ENCODE assay signal across 9 mouse cellular contexts in the genomic region with DNA sequence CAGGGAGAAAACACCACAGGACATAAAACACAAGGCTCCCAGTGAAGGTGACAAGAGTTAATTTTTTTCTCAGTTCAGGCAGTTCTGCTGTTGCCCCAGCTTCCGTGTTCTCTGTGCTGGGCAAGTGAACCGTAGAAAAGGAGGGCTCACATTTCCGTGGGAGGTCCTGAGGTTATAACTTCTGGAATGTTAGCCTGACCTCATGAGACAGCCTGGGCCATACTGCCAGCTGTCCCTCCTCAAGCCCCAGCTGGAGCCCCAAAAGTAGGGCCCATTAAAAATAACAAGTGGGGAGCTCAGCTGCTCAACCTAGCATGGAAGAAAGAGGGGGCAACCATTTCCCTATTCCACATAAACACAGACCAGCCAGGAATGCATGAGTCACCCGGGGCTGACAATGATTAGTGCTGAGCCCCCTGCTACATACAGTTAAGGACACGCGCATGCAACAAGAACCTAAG. TPM values are rescaled to one million over a fixed set of nuclear protein-coding genes. Genes with fewer than 3 reads are reported as not detected.
DNase-seq lines count a peak whose midpoint lies in the region; ATAC-seq and TF ChIP-seq lines count a peak whose summit lies in the region.
"Had no signal": no experiment of that assay in that cellular context is flagged by ENCODE, and none has a peak within 500 bp of the region (broad histone marks: within the 10 kb centered on the region; RNA-seq: fewer than 3 reads in every experiment).

No protein-coding gene starts in this region.

- H3K9ac ChIP-seq in heart, adult 2 months (ENCODE audit: low read depth, low read length), result no peak overlapping the region
- H3K9ac ChIP-seq in heart, embryonic 14.5 days (ENCODE audit: low read length), result no peak overlapping the region; the same call in 1 of the 2 replicates
- H3K9ac ChIP-seq in kidney, postnatal 0 days (ENCODE audit: low read depth, low read length), result no peak overlapping the region; the same call in 1 of the 2 replicates
- H3K9ac ChIP-seq in neural tube, embryonic 14.5 days (replicated peaks; ENCODE audit: low read depth, low read length), result no peak overlapping the region

- no peak for DNase-seq in heart, adult 2 months
- no peak for DNase-seq in heart, adult 8-10 months (ENCODE audit: low spot score)
- peak; percentile 95 for DNase-seq in kidney, postnatal 0 days (ENCODE audit: low spot score)
- no peak for DNase-seq in urinary bladder, postnatal 36 days (ENCODE audit: low spot score in 2 of 2)
- DNase-seq in right cerebral cortex, adult 2 months (ENCODE audit: low spot score in 2 of 2), result no peak
- DNase-seq in MN1 (ENCODE audit: low spot score), result no peak

- no peaks in the 10 kb centered on the region for H3K36me3 ChIP-seq in heart, adult 2 months (ENCODE audit: control insufficient read depth, insufficient read depth, low read length)
- no peaks in the 10 kb centered on the region for H3K36me3 ChIP-seq in heart, embryonic 14.5 days (ENCODE audit: control insufficient read depth, insufficient read depth, low read length)
- no peaks in the 10 kb centered on the region for H3K36me3 ChIP-seq in kidney, postnatal 0 days (ENCODE audit: insufficient read depth, low read length)
- no peaks in the 10 kb centered on the region for H3K36me3 ChIP-seq in neural tube, embryonic 14.5 days (ENCODE audit: control insufficient read depth, insufficient read depth, low read length)

- no peak for TF ChIP-seq CTCF in heart, adult 2 months (IDR thresholded peaks at IDR 0.05)
- no peak for TF ChIP-seq CTCF in kidney, postnatal 0 days (IDR thresholded peaks at IDR 0.05; ENCODE audit: low read depth)

- WGBS in heart, adult 2 months, result 29% methylated on average over 6 of the region's 6 CpGs
- WGBS in heart, embryonic 14.5 days, result 17% methylated on average over 6 of the region's 6 CpGs
- WGBS in kidney, postnatal 0 days, result 2% methylated on average over 6 of the region's 6 CpGs
- WGBS in neural tube, embryonic 14.5 days, result 43% methylated on average over 6 of the region's 6 CpGs

- H3K27me3 ChIP-seq in heart, adult 2 months (ENCODE audit: control insufficient read depth, insufficient read depth, low read length), result no peaks in the 10 kb centered on the region
- no peaks in the 10 kb centered on the region for H3K27me3 ChIP-seq in heart, embryonic 14.5 days (ENCODE audit: control insufficient read depth, insufficient read depth, low read length)
- no peaks in the 10 kb centered on the region for H3K27me3 ChIP-seq in kidney, postnatal 0 days (ENCODE audit: insufficient read depth, low read length)
- no peaks in the 10 kb centered on the region for H3K27me3 ChIP-seq in neural tube, embryonic 14.5 days (ENCODE audit: control insufficient read depth, insufficient read depth, low read length)

- H3K4me2 ChIP-seq in heart, embryonic 14.5 days (ENCODE audit: low read length), result peak overlapping the region; percentile 35
- peak overlapping the region; percentile 51 for H3K4me2 ChIP-seq in kidney, postnatal 0 days (ENCODE audit: low read length)
- H3K4me2 ChIP-seq in neural tube, embryonic 14.5 days (ENCODE audit: low read depth, low read length), result no peak overlapping the region

- peaks cover 21% of the 10 kb centered on the region for H3K4me1 ChIP-seq in heart, adult 2 months (ENCODE audit: control insufficient read depth, insufficient read depth, low read length)
- H3K4me1 ChIP-seq in heart, embryonic 14.5 days (ENCODE audit: control insufficient read depth in 2 of 2, insufficient read depth in 2 of 2, low read length in 2 of 2), result peaks cover 26 to 27% of the 10 kb centered on the region in 2 experiments
- peaks cover 51% of the 10 kb centered on the region for H3K4me1 ChIP-seq in kidney, postnatal 0 days (replicated peaks; ENCODE audit: insufficient read depth, low read length)
- H3K4me1 ChIP-seq in neural tube, embryonic 14.5 days (ENCODE audit: control insufficient read depth, insufficient read depth, low read length), result no peaks in the 10 kb centered on the region; the same call in 1 of the 2 replicates

- no peak overlapping the region for H3K4me3 ChIP-seq in heart, adult 2 months
- H3K4me3 ChIP-seq in heart, embryonic 14.5 days (ENCODE audit: control insufficient read depth in 1 of 2, insufficient read depth in 1 of 2, low read depth in 1 of 2, low read length in 2 of 2), result no peak overlapping the region
- H3K4me3 ChIP-seq in kidney, postnatal 0 days (replicated peaks; ENCODE audit: low read depth, low read length), result no peak overlapping the region; the same call in 1 of the 2 replicates
- H3K4me3 ChIP-seq in neural tube, embryonic 14.5 days (ENCODE audit: low read depth, low read length), result no peak overlapping the region

- no peaks in the 10 kb centered on the region for H3K9me3 ChIP-seq in heart, embryonic 14.5 days (ENCODE audit: control insufficient read depth, low read length)
- H3K9me3 ChIP-seq in kidney, postnatal 0 days (replicated peaks; ENCODE audit: low read length), result no peaks in the 10 kb centered on the region
- H3K9me3 ChIP-seq in neural tube, embryonic 14.5 days (ENCODE audit: control insufficient read depth, low read length), result no peaks in the 10 kb centered on the region

- no peak for TF ChIP-seq POLR2A in heart, adult 2 months (IDR thresholded peaks at IDR 0.05; ENCODE audit: insufficient read depth, low read depth, low read length)

- peaks cover 4% of the 10 kb centered on the region for H3K79me2 ChIP-seq in heart, adult 2 months (replicated peaks; ENCODE audit: control insufficient read depth, insufficient read depth, low read length)

- no peak for ATAC-seq in heart, embryonic 14.5 days (ENCODE audit: insufficient number of reproducible peaks, insufficient read depth, low FRiP score, low read depth)
- peak; percentile 94 for ATAC-seq in kidney, postnatal 0 days (replicated peaks; ENCODE audit: low FRiP score, low read depth)
- ATAC-seq in neural tube, embryonic 14.5 days (ENCODE audit: low read depth), result no peak

- peak overlapping the region; percentile 60; the same call in 1 of the 2 replicates for H3K27ac ChIP-seq in heart, adult 2 months
- peak overlapping the region; percentile 70 to 72 for H3K27ac ChIP-seq in heart, embryonic 14.5 days (replicated peaks in 1 of 2; ENCODE audit: control insufficient read depth in 1 of 2, insufficient read depth in 1 of 2, low read depth in 2 of 2, low read length in 2 of 2)
- peak overlapping the region; percentile 92 for H3K27ac ChIP-seq in kidney, postnatal 0 days
- 0 out of 2 replicates have a peak overlapping the region, but pooled peaks have one; percentile 22 for H3K27ac ChIP-seq in neural tube, embryonic 14.5 days (ENCODE audit: low read depth, low read length)
- H3K27ac ChIP-seq: macrophage had no signal

- intact Hi-C loops in heart, adult 2 months (cut with DNase I), result no loop called here

- no peak for TF ChIP-seq EP300 in heart, adult 2 months (IDR thresholded peaks at IDR 0.05; ENCODE audit: insufficient read depth, low read depth, low read length)

RNA-seq across cellular contexts. Expression of a gene that starts 28.8 kb away (rescaled TPM):
- total RNA-seq in heart, adult 2 months (2021), result 10 to 100 TPM; 22.2 to 28.3 TPM
- 9.3 and 10.4 TPM in 2 replicates for polyA plus RNA-seq in heart, adult 2 months (2012; rRNA removed)
- 10 to 100 TPM; 17.2 to 25.1 (median 23.2) TPM for total RNA-seq in heart, adult 8-10 months (2022)
- 6.4 and 6.5 TPM in 2 replicates for polyA plus RNA-seq in heart, embryonic 14.5 days (2014; fragmentation: Nextera tagmentation; extraction: Ambion mirVana)
- polyA plus RNA-seq in kidney, postnatal 0 days (2015; fragmentation: Nextera tagmentation; extraction: Ambion mirVana), result 18.3 and 19.0 TPM in 2 replicates
- 1.0 and 2.2 TPM in 2 replicates for polyA plus RNA-seq in neural tube, embryonic 14.5 days (2014; fragmentation: Nextera tagmentation; extraction: Ambion mirVana)

Comparison
In these comparisons a context has a peak if more than half of its experiments do, and no peak if none do; other contexts are left out.
1. H3K27ac ChIP-seq: peak in every context shown above with its lines; median percentile 92 in kidney, postnatal 0 days; 71 in heart, embryonic 14.5 days; 60 in heart, adult 2 months; 22 in neural tube, embryonic 14.5 days.